Mouse (Mus musculus) T-cell, adult 2 months (primary cell): ENCODE data around the gene Myh14.

ENCODE experiments used
- DNase-seq: peaks from one replicate; pipeline ENCODE4 v3.0.0; 2022; ENCODE audit warnings: low spot score

Myh14 gene

DNA sequence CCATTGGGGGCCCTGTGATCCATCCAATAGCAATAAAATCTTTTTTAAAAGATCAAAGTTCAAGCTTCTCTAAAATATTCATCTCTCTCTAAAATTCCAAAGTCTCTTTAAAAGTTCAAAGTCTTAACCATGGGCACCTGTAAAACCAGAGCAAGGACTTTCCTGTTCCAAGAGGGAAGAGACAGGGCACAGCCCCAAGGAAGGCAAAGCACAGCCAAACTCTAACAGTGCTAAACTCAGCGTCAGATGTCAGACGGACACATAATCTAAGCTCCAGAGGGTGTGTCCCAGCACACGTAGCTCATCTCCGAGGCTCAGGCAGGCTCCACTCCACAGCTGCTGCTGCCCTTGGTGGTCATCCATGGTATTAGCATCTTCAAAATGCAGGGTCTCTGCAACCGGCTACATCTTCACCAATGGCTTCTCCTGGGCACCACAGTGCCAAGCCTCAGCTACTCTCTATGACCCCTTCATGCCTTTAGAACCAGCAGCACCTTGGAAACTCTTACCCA is 94.3 kb downstream of the Myh14 start:
- DNase-seq: no peak

DNA sequence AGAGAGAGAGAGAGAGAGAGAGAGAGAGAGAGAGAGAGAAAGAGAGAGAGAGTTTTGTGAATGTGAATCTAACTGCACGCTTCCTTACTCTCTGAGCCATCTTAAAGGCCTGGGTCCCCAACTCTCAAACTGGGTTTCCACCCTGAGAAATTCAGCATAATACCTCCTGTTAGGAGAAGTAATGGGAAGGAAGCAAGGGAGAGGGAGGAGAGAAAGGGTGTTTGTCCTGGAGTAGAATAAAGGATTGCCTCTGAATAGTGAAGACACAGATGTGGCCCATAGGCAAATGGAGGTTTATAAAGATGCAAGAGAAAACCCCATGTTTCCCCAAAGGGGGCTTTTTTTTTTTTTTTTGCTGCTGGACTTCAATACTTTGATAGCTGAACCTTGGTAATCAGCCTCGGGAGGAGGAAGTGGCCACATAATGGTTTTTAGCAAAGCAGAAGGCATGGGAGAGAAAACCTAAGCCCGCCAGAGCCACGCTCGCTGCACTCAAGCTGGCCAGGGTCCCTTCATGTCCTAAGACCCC is 97.6 kb downstream of the Myh14 start:
- DNase-seq: no peak

DNA sequence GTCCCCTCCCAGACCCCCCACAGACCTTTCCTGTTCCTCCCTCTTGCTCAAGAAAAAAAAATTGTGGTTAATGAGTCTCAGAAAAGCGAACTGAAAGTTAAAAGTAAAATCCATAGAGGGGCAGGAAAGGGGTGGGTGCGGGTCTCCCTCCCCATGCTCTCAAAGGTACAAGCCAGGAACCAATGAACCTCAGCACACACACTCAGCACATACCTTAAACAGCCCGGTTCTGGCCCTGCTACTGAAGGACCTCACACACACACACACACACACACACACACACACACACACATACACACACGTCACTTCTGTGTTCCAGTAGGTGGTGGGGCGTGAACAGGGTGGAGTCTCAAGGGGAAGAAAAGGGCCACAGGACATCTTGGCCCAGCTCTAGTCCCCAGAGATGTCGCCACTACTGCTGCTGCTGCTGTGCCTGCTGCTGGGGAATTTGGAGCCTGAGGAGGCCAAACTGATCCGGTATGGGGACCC is 98.4 kb downstream of the Myh14 start, which contains the start of gene Napsa:
Gene Napsa, plus strand, starts transcription at position 168 of the 489 bp plus-strand sequence.
- no peak for DNase-seq

DNA sequence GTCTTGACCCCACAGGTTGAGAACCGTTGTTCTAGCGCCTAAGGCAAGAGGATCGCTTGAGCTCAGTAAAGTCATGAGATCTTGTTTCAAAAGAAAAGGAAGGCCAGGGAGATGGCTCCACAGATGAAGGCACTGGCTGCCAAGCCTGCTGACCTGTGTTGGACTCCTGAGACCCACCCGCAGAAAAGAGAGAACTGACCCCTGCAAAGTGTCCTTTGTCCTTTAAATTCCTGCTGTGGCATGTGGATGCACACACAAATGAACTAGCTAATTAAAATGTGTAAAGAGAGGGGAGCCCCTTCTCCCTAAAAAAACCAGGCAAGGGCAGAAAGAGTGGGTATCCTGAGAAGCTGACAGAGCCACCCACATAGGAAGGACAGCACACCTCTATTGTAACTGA is 98.8 kb downstream of the Myh14 start:
- DNase-seq: no peak

DNA sequence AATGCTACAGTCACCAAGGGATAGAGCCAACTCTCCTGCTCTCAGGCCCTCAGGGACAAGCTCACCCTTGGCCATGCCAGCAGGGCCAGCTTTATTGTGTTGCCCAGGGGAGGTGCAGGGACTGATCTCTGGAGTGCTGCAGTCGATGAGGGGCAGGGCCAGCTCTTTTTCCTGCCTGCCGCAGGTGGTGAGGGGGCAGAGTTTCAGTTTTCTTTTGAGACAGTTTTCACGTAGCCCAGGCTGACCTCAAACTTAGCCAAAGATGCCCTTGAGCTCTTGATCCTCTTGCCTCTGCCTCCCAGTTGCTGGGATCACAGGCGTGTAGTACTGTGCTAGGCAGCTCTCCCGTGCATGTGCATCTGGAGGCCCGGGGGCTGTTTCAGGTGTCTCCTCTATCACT is 99.7 kb downstream of the Myh14 start:
- DNase-seq: no peak

DNA sequence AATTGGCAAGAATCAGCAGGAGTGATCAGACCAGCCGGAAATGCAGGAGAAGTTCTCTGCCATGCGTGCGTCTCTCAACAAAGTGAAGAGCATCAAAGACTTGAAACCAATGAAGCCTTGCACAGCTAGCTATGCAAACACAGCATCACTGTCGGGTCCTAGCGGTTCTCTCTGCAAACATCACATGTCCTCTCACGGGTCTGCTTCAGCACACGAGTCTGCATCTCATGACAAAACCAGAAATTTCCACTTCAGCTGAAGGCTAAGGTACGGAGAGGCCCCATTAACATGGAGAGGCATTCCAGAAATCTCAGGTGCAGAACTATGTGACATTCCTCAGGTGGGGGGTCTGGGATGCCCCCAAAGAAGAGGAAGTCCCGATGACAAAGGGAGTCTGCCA is 101.8 kb downstream of the Myh14 start:
- no peak for DNase-seq

DNA sequence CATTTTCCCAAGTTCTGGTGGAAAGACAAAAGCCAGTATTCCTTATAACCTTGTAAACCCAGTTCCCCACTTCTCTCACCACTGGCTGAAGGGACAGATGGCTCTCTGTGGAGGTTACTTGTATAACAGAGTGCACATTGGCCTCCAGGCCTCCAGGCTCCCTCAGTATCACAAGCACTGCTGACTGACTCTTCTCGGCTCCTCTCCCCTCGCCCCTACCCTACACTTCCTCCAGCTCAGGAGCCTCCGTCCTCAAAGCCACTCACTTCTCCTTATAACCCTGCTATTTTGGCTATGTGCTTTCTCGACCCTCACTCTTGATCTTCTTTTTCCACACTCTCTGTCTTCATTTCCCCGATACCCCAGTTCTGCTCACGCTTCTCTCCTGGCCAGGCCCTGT is 105.2 kb downstream of the Myh14 start:
- no peak for DNase-seq

DNA sequence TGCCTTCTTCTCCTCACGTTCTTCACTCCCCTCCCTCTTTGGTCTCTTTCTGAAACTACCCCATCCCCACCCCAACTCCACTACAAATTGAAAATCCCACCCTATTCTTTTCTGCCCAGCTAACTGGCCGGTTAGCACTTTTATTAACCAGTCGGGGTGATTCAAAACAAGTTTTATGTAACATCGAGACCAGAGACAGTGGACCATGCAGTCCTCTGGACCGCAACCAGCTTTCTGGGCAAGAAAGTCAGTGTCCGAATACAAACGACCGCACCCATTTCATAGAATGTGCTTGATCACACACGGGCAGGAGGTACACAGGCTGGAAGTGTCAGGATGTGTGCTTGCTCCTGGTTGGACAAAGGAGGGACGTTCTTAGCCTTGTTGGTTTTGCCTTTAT is 106.2 kb downstream of the Myh14 start:
- no peak for DNase-seq

DNA sequence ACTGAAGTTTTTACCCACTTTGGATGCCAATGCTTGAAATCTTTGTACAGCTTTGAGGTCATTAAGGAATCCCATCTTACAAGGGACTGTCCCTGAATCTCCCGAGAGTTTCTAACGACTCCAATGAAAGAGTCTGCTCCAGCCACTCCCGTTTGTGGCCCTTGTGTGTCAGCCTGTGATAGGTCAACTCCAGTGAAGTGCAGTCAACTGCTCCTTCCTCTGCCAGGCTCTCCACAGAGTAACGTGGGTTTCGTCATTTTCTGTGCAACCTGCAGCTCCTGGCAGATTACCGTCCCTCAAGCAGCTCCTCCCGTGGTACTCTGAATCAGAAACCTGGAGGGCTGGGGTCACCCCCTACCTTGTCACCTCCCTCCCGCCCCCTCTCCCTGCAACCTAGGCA is 107.4 kb downstream of the Myh14 start:
- no peak for DNase-seq

DNA sequence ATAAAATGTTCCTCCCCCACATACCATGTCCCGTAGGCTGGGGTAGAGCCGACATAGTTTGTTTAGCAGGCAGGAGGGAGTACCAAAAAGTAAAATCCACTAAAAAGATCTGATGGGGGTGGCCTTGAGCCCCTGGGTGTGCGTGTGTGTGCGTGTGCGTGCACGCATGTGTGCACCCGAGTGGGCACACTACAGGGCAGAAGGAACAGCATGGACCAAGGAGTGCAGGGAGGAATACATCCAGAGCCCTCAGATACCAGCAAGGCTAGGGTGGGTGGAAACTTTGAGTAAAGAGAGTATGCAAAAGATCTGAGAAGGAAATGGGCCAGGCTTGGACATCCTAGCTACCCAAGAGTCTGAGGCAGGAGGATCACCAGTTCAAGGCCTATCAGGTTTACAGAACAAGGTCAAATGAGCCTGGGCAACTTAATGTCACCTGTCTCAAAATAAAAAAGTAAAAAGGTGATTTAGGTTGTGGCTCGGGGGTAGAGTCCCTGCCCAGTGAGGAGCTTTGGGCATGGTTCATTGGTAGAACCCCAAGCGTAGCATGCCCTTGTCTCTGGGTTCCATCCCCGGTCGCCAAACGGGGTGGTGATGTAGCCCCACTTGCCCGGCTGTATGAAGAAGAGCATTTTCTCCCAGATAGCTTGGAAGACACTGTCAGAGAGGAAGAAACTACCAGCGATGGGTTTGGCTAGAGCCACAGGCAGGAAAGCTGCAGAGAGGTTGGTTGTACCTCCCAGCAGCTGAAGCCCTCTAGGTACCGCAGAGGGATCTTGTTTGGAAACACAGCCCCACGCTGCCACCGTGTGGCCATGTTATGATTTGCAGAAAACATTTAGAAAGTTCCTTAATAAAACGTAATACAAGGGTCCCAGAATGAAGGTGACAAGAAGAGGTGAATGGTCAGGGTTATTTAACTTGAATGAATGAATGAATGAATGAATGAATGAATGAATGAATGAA is 109.9 kb downstream of the Myh14 start:
- DNase-seq: peak; percentile 77

DNA sequence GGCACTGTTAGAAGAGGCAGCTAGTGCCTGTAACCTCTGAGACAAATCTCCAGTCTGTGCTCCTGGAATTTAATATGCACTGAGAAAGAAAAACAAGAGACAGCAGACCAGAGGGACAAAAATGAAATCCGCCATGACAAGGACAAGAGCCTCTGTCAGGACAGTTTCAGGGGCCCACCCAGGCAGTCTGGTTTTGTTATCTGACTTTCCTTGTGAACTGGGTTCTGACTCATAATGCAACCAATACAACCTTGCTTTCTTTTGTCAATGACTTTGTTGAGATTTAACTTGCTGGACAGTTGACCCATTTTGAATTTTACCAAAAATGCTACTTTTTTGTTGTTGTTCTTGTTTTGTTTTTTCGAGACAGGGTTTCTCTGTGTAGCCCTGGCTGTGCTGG is 113.0 kb downstream of the Myh14 start:
- DNase-seq: no peak
